Mouse (Mus musculus) gastrocnemius, adult 2 months (tissue): Measurements from ENCODE around the gene Cdc6. TPM values are rescaled to one million over a fixed set of nuclear protein-coding genes. Genes with fewer than 3 reads are reported as not detected.

Source experiments
- DNase-seq: peaks from one replicate; pipeline ENCODE4 v3.0.0; 2022
- H3K27ac ChIP-seq: fragments of 200-600 bp; 2 replicates; pipeline ENCODE4 v1.8.1; 2022; ENCODE audit warnings: mild to moderate bottlenecking
- H3K4me3 ChIP-seq: fragments of 200-600 bp; 2 replicates; pipeline ENCODE4 v1.8.1; 2022; ENCODE audit warnings: mild to moderate bottlenecking, moderate library complexity
- CTCF ChIP-seq: fragments of 200-600 bp; IDR thresholded peaks from 2 replicates; pipeline ENCODE4 v1.8.1; 2022; ENCODE audit warnings: antibody characterized with exemption, mild to moderate bottlenecking, moderate library complexity
- intact Hi-C: fragments of 180-260 bp; cut with DNase I; formaldehyde crosslinking; loops from one replicate; pipeline ENCODE4 v1.15.1; 2025
- total RNA-seq, 2 experiments: library from RNA; stranded (reverse); gene quantifications; 2 replicates each; pipeline ENCODE4 v1.2.3; 2021

The Cdc6 gene
- total RNA-seq, 2 experiments from 2014 or later = 0.11 TPM; not detected in 1

GRCm38 (mm10) chr11:98953361-98953760 lies 45.8 kb downstream of the Cdc6 start:
- DNase-seq = no peak
- intact Hi-C loops = no loop called here
- no peak overlapping the region for H3K4me3 ChIP-seq
- no peak for TF ChIP-seq CTCF
- H3K27ac ChIP-seq = 0 out of 2 replicates have a peak overlapping the region, but pooled peaks have one; percentile 6

GRCm38 (mm10) chr11:98953835-98954320 lies 46.3 kb downstream of the Cdc6 start:
- peak overlapping the region; percentile 36; the same call in 1 of the 2 replicates for H3K4me3 ChIP-seq
- peak overlapping the region; percentile 67 for H3K27ac ChIP-seq
- TF ChIP-seq CTCF = no peak
- no peak for DNase-seq
- intact Hi-C loops = no loop called here

GRCm38 (mm10) chr11:98954373-98954772 lies 46.8 kb downstream of the Cdc6 start:
- peak overlapping the region; percentile 36 for H3K4me3 ChIP-seq
- DNase-seq = peak; percentile 82
- H3K27ac ChIP-seq = peak overlapping the region; percentile 67
- peak; percentile 90 for TF ChIP-seq CTCF
- intact Hi-C loops = no loop called here

GRCm38 (mm10) chr11:98954801-98955706 lies 47.5 kb downstream of the Cdc6 start:
- intact Hi-C loops = no loop called here
- Histone ChIP-seq H3K27ac (peak overlapping the region; percentile 67), H3K4me3 (peak overlapping the region; percentile 36)
- TF ChIP-seq CTCF = no peak
- no peak for DNase-seq

- TF ChIP-seq CTCF = no peak
- DNase-seq = peak; percentile 63
These were observed 48.2 kb downstream of the Cdc6 start for GRCm38 (mm10) chr11:98955707-98956235.

GRCm38 (mm10) chr11:98956340-98956739 lies 48.7 kb downstream of the Cdc6 start:
- H3K27ac ChIP-seq = no peak overlapping the region
- no peak overlapping the region for H3K4me3 ChIP-seq
- DNase-seq = no peak
- intact Hi-C loops = no loop called here
- no peak for TF ChIP-seq CTCF

More at GRCm38 (mm10) chr11:98955707-98956235, 48.2 kb downstream of the Cdc6 start:
- Histone ChIP-seq H3K4me3 (no peak overlapping the region), H3K27ac (peak overlapping the region; percentile 67; the same call in 1 of the 2 replicates)
- intact Hi-C loops = no loop called here

- Histone ChIP-seq H3K27ac (peak overlapping the region; percentile 89), H3K4me3 (peak overlapping the region; percentile 85)
- TF ChIP-seq CTCF = no peak
- peak; percentile 89 for DNase-seq
- intact Hi-C loops = no loop called here
These were observed 52.1 kb downstream of the Cdc6 start for GRCm38 (mm10) chr11:98959437-98960312.

- intact Hi-C loops = no loop called here
- Histone ChIP-seq H3K4me3 (peak overlapping the region; percentile 85), H3K27ac (peak overlapping the region; percentile 89)
- TF ChIP-seq CTCF = no peak
- peak; percentile 86 for DNase-seq
These were observed 52.8 kb downstream of the Cdc6 start for GRCm38 (mm10) chr11:98960313-98960906.

GRCm38 (mm10) chr11:98961051-98961592 lies 53.5 kb downstream of the Cdc6 start:
- Histone ChIP-seq H3K27ac (peak overlapping the region; percentile 89), H3K4me3 (peak overlapping the region; percentile 85)
- no peak for TF ChIP-seq CTCF
- peak; percentile 77 for DNase-seq
- intact Hi-C loops = no loop called here

- intact Hi-C loops = loop anchor here (2.0 kb wide), 1 partner anchor 25 kb away; no protein-coding TSS in a partner anchor
- TF ChIP-seq CTCF = no peak
These were observed 54.2 kb downstream of the Cdc6 start for GRCm38 (mm10) chr11:98961766-98962165.

GRCm38 (mm10) chr11:98962421-98963095 lies 55.0 kb downstream of the Cdc6 start:
- intact Hi-C loops = loop anchor here (2.0 kb wide), 1 partner anchor 26 kb away; no protein-coding TSS in a partner anchor
- peak; percentile 24 for DNase-seq
- Histone ChIP-seq H3K4me3 (peak overlapping the region; percentile 85), H3K27ac (peak overlapping the region; percentile 89)
- TF ChIP-seq CTCF = no peak

More at GRCm38 (mm10) chr11:98961766-98962165, 54.2 kb downstream of the Cdc6 start:
- peak overlapping the region; percentile 89 for H3K27ac ChIP-seq
- no peak for DNase-seq
- H3K4me3 ChIP-seq = peak overlapping the region; percentile 85
